Mouse (Mus musculus): ENCODE measurements around the gene Lix1l.

GRCm38 (mm10) chr3:96563267-96563666, 37.7 kb upstream of the Lix1l start:
- TF ChIP-seq POLR2A (IDR thresholded peaks at IDR 0.05; ENCODE audit: insufficient read depth, low read depth, low read length) = no peak
- no peak for TF ChIP-seq CTCF (IDR thresholded peaks at IDR 0.05)
- no peak for TF ChIP-seq EP300 (IDR thresholded peaks at IDR 0.05; ENCODE audit: insufficient read depth, low read depth, low read length)

Measured in heart, adult 2 months (tissue).